Mouse (Mus musculus) heart, adult 18-20 months (tissue): ENCODE results near the gene Ephb1. TPM values are rescaled to one million over a fixed set of nuclear protein-coding genes. Genes with fewer than 3 reads are reported as not detected.

ENCODE experiments used
- DNase-seq, 2 experiments: peaks; one replicate each; pipeline ENCODE4 v3.0.0; 2021 to 2022; ENCODE audit warnings: mixed read lengths in 1 of 2
- long read RNA-seq, 2 experiments: library from polyadenylated mRNA; stranded (forward); transcript quantifications; one replicate each; pipeline ENCODE4 v2.0.0; 2021
- total RNA-seq, 2 experiments: library from RNA; stranded (reverse); gene quantifications; 2 replicates each; pipeline ENCODE4 v1.2.3; 2021

Gene Ephb1
- 10 to 100 TPM; 20.6 to 22.5 TPM for total RNA-seq
- long read RNA-seq, experiment 1, full-length matches to known transcripts: 15 of 25 reads
- long read RNA-seq, experiment 1, partial matches to known transcripts: 7 of 25 reads
- long read RNA-seq, experiment 1, other reads (novel, unspliced or antisense): 3 of 25 reads
- long read RNA-seq, experiment 2, full-length matches to known transcripts: 7 of 12 reads
- long read RNA-seq, experiment 2, partial matches to known transcripts: 2 of 12 reads
- long read RNA-seq, experiment 2, other reads (novel, unspliced or antisense): 3 of 12 reads

GRCm38 (mm10) chr9:102354561-102354973 lies at the start of gene Ephb1:
Gene Ephb1, minus strand, starts transcription at chr9:102354693.
- peak; percentile 88 to 90 for DNase-seq

- peak; percentile 43 to 67 for DNase-seq
Measured at GRCm38 (mm10) chr9:102403086-102404021, 48.9 kb upstream of the Ephb1 start.

GRCm38 (mm10) chr9:102402671-102403070 lies 48.2 kb upstream of the Ephb1 start:
- DNase-seq: no peak

- no peak for DNase-seq
Measured at GRCm38 (mm10) chr9:102388266-102388665, 33.8 kb upstream of the Ephb1 start.

GRCm38 (mm10) chr9:102386816-102387215 lies 32.3 kb upstream of the Ephb1 start:
- DNase-seq: no peak

- DNase-seq: no peak
Measured at GRCm38 (mm10) chr9:102380235-102380634, 25.7 kb upstream of the Ephb1 start.

- no peak for DNase-seq
Measured at GRCm38 (mm10) chr9:102374661-102375060, 20.2 kb upstream of the Ephb1 start.

GRCm38 (mm10) chr9:102373886-102374285 lies 19.4 kb upstream of the Ephb1 start:
- no peak for DNase-seq

- DNase-seq: no peak
Measured at GRCm38 (mm10) chr9:102371936-102372335, 17.4 kb upstream of the Ephb1 start.

GRCm38 (mm10) chr9:102371036-102371770 lies 16.7 kb upstream of the Ephb1 start:
- DNase-seq: no peak

GRCm38 (mm10) chr9:102370141-102370540 lies 15.6 kb upstream of the Ephb1 start:
- no peak for DNase-seq

- DNase-seq: no peak
Measured at GRCm38 (mm10) chr9:102369141-102369540, 14.6 kb upstream of the Ephb1 start.

GRCm38 (mm10) chr9:102367796-102368195 lies 13.3 kb upstream of the Ephb1 start:
- DNase-seq: no peak

- DNase-seq: no peak
Measured at GRCm38 (mm10) chr9:102365536-102365935, 11.0 kb upstream of the Ephb1 start.

- DNase-seq: no peak
Measured at GRCm38 (mm10) chr9:102359311-102359710, 4.8 kb upstream of the Ephb1 start.

GRCm38 (mm10) chr9:102358711-102359110 lies 4.2 kb upstream of the Ephb1 start:
- no peak for DNase-seq

GRCm38 (mm10) chr9:102358011-102358410 lies 3.5 kb upstream of the Ephb1 start:
- DNase-seq: no peak

GRCm38 (mm10) chr9:102356516-102356915 lies 2.0 kb upstream of the Ephb1 start:
- no peak for DNase-seq

- DNase-seq: no peak
Measured at GRCm38 (mm10) chr9:102355726-102356125, 1.2 kb upstream of the Ephb1 start.

- DNase-seq: peak in 1 of 2 experiments; percentile 17
Measured at GRCm38 (mm10) chr9:102353636-102354491, 629 bp downstream of the Ephb1 start.

GRCm38 (mm10) chr9:102353056-102353635 lies 1.3 kb downstream of the Ephb1 start:
- DNase-seq: peak in 1 of 2 experiments; percentile 18
